Comparison of ENCODE assay signal across 8 mouse cellular contexts in the genomic region with DNA sequence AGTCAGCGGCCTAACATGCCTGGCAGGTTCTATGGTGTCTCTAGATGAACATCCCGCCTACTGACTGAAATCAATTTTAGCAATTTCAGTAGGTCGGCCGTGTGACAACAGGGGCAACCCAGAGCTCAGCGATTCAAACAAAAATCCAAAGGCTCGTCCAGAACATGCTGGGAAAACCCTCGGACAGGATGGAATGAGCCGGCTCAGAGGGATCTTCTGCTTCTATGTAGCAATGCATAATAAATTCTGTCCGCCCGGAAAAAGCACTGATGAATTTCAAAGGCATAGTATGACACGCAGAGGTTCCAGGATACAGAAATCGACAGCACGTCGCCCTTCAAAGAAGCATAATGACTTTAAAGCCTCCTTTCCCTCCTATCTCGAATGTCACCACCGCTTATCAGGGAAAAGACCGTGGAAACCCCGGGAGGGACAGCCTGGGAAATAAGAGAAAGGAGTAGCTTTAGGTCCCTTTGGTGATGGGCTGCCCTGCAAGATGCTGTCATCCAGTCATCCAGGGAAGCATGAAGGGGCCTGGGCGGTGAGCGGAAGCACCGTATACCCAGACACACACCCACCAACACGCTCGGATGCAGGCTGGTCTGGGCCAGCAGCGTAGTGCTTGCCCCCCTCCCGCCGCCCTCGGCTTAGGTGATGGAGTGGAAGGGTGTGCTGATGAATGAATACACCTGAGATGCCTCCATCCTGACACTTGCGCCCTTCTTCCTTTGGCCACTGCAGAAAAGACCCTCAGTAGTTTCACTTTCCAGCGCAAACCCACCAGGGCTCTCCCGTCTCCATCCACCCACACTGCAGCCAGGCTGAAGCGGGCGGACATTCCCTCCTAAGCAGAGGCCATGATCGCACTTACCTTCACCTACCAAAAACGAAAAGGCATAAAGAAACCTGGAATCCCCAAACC. TPM values are rescaled to one million over a fixed set of nuclear protein-coding genes. Genes with fewer than 3 reads are reported as not detected.
DNase-seq lines count a peak whose midpoint lies in the region; ATAC-seq and TF ChIP-seq lines count a peak whose summit lies in the region.

No protein-coding gene starts in this region.

- no peak for TF ChIP-seq CTCF in forebrain, postnatal 0 days (IDR thresholded peaks at IDR 0.05; ENCODE audit: low read depth)
- TF ChIP-seq CTCF in lung, postnatal 0 days (IDR thresholded peaks at IDR 0.05) = no peak

- peaks cover 23% of the 10 kb centered on the region for H3K4me1 ChIP-seq in forebrain, postnatal 0 days (ENCODE audit: insufficient read depth)
- H3K4me1 ChIP-seq in kidney, embryonic 15.5 days = peaks cover 32% of the 10 kb centered on the region
- peaks cover 7% of the 10 kb centered on the region; the same call in 1 of the 2 replicates for H3K4me1 ChIP-seq in lung, postnatal 0 days (ENCODE audit: insufficient read depth, low read depth, low read length)

- peak; percentile 42 for ATAC-seq in forebrain, postnatal 0 days
- peak; percentile 45 for ATAC-seq in kidney, embryonic 15.5 days (replicated peaks; ENCODE audit: low FRiP score)
- ATAC-seq in lung, postnatal 0 days = peak; percentile 14

- H3K9me3 ChIP-seq in forebrain, postnatal 0 days (ENCODE audit: low read length) = no peaks in the 10 kb centered on the region
- no peaks in the 10 kb centered on the region; the same call in 1 of the 2 replicates for H3K9me3 ChIP-seq in kidney, embryonic 15.5 days (replicated peaks)
- no peaks in the 10 kb centered on the region for H3K9me3 ChIP-seq in lung, postnatal 0 days (ENCODE audit: low read length)

- H3K36me3 ChIP-seq in forebrain, postnatal 0 days (ENCODE audit: insufficient read depth) = no peaks in the 10 kb centered on the region
- no peaks in the 10 kb centered on the region for H3K36me3 ChIP-seq in kidney, embryonic 15.5 days
- no peaks in the 10 kb centered on the region for H3K36me3 ChIP-seq in lung, postnatal 0 days (ENCODE audit: insufficient read depth, low read length)

- H3K4me2 ChIP-seq in forebrain, postnatal 0 days (ENCODE audit: low read depth) = peak overlapping the region; percentile 73
- H3K4me2 ChIP-seq in kidney, embryonic 15.5 days = peak overlapping the region; percentile 89
- H3K4me2 ChIP-seq in lung, postnatal 0 days (replicated peaks; ENCODE audit: low read depth, low read length) = peak overlapping the region; percentile 79

- peak overlapping the region; percentile 87 for H3K9ac ChIP-seq in forebrain, postnatal 0 days
- H3K9ac ChIP-seq in kidney, embryonic 15.5 days = peak overlapping the region; percentile 79
- peak overlapping the region; percentile 68 for H3K9ac ChIP-seq in lung, postnatal 0 days (replicated peaks; ENCODE audit: low read depth)

- no peak for TF ChIP-seq EP300 in lung, postnatal 0 days (IDR thresholded peaks at IDR 0.05)

- H3K4me3 ChIP-seq in forebrain, postnatal 0 days (ENCODE audit: low read depth, low read length) = peak overlapping the region; percentile 92
- H3K4me3 ChIP-seq in kidney, embryonic 15.5 days (replicated peaks) = peak overlapping the region; percentile 89
- H3K4me3 ChIP-seq in lung, postnatal 0 days (ENCODE audit: low read depth, low read length) = peak overlapping the region; percentile 78

- 1% methylated on average over 34 of the region's 34 CpGs for WGBS in forebrain, postnatal 0 days
- under 1% methylated on average over 34 of the region's 34 CpGs for WGBS in kidney, embryonic 15.5 days
- 2% methylated on average over 34 of the region's 34 CpGs for WGBS in lung, postnatal 0 days

- no peaks in the 10 kb centered on the region for H3K27me3 ChIP-seq in forebrain, postnatal 0 days (ENCODE audit: insufficient read depth, low read length)
- no peaks in the 10 kb centered on the region for H3K27me3 ChIP-seq in kidney, embryonic 15.5 days
- no peaks in the 10 kb centered on the region for H3K27me3 ChIP-seq in lung, postnatal 0 days (replicated peaks; ENCODE audit: insufficient read depth, low read length)

- peak overlapping the region; percentile 89 for H3K27ac ChIP-seq in forebrain, postnatal 0 days (ENCODE audit: low read depth, low read length)
- H3K27ac ChIP-seq in kidney, embryonic 15.5 days = peak overlapping the region; percentile 91
- H3K27ac ChIP-seq in lung, postnatal 0 days (ENCODE audit: low read length) = peak overlapping the region; percentile 88

- peak; percentile 44 to 57 for DNase-seq in right cerebral cortex, adult 2 months (ENCODE audit: low spot score in 2 of 2)
- no peak for DNase-seq in right cerebral cortex, adult 18-20 months
- peak; percentile 55 for DNase-seq in cerebellum, adult 8-10 months
- peak; percentile 70 for DNase-seq in forebrain, postnatal 0 days
- DNase-seq in lung, postnatal 0 days (ENCODE audit: low spot score) = peak; percentile 63
- DNase-seq in retina, embryonic 14.5 days (ENCODE audit: low spot score) = peak; percentile 54
- peak; percentile 69 for DNase-seq in thymus, postnatal 4 days

RNA-seq across cellular contexts. Expression of gene Sorbs1, which starts 0.8 kb away (rescaled TPM):
- total RNA-seq in forebrain, postnatal 0 days (2014; rRNA removed) = 51.8 and 54.4 TPM in 2 replicates
- polyA plus RNA-seq in forebrain, postnatal 0 days (2015; fragmentation: Nextera tagmentation; extraction: Ambion mirVana) = 46.8 and 74.9 TPM in 2 replicates
- polyA plus RNA-seq in kidney, embryonic 15.5 days (2015; fragmentation: Nextera tagmentation; extraction: Ambion mirVana) = 53.4 and 59.2 TPM in 2 replicates
- 36.4 and 38.7 TPM in 2 replicates for polyA plus RNA-seq in lung, postnatal 0 days (2015; fragmentation: Nextera tagmentation; extraction: Ambion mirVana)
